Mouse (Mus musculus) gastrocnemius, postnatal 4 days (tissue): ENCODE measurements at regions not wholly inside any gene's neighbourhood (a gene's known extent, or its start where the extent isn't known, plus 50 kb on each side); places are given as distances from the start of the nearest gene placed in this dataset.

Source experiments
- DNase-seq, 2 experiments: peaks; one replicate each; pipeline ENCODE4 v3.0.0; 2021 to 2022; ENCODE audit warnings: low spot score in 2 of 2, mixed read lengths in 2 of 2

DNA sequence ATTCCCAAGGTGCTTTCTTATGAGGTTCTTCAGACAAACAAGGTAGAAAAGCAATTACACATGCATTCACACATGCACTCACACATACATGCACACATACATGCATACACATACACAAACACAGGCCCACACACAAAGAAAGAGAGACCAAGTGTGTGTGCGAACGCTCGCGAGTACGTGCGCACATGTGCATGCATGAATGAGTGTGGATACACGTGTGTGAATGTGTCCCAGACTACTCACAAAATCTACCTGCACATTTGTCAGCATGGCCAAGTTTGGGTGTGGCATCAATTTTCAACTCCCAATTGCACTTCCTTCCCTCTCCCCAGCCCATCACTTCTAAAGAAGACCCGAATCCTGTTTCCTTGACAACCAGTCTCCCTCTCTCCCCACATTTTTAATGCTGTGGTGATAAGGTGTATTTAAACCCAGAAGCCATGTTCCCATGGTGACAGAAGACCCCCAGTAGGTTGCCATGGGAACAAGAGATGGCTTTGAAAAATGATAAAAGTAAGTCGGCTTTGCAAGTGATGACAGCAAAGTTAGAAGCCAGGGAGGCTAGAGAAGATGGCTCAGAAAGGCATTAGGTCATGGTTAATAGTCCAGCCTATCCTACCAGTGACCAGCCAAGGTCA, 206.3 kb downstream of the Rpl10-ps3 start:
- no peak for DNase-seq

GRCm38 (mm10) chr9:50136636-50136985, 208.2 kb downstream of the Rpl10-ps3 start:
- DNase-seq = no peak

GRCm38 (mm10) chr9:50135939-50136635, 208.7 kb downstream of the Rpl10-ps3 start:
- no peak for DNase-seq

DNA sequence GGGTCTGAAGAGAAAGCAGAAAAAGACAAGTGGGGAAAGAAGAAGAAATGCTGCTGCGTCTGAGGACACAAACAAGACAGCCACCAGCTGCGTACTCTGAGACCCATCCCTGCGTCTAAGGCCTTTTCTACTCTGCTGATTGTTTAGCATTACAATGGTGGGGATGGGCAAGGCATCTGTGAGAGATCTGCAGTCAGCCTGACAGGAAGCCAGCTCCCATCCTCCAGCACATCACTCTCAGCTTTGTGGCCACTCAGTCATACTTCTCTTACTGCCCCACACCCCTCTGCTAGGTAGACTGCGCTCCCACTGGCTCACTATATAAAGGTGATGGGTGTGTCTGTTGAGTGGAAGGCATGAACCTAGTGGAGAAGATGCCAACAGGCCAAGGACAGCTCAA, 220.5 kb downstream of the Rpl10-ps3 start:
- no peak for DNase-seq

GRCm38 (mm10) chr9:50120820-50121599, 223.8 kb downstream of the Rpl10-ps3 start:
- peak in 1 of 2 experiments; percentile 17 for DNase-seq

- DNase-seq = no peak
Observed at GRCm38 (mm10) chr9:50119412-50119811, 225.4 kb downstream of the Rpl10-ps3 start.

DNA sequence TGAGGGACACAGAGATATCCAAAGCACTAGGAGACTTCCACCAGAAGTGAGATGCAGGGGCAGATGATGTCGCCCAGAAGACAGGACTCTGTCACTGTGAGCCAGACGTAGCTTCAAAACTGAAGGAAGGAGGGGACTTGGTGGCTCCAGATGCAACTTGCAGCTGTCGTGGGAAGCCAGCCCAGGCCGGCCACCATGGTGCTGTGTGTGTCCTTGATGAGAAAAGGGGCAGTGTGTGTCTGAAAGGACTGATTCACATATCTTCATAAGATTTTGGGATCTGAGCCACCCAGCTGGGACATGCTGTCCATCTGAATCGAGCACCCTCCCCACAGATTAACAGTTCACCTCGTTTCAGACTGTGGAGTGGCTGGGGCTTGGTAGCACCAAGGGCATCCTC, 226.2 kb downstream of the Rpl10-ps3 start:
- peak in 1 of 2 experiments; percentile 30 for DNase-seq

DNA sequence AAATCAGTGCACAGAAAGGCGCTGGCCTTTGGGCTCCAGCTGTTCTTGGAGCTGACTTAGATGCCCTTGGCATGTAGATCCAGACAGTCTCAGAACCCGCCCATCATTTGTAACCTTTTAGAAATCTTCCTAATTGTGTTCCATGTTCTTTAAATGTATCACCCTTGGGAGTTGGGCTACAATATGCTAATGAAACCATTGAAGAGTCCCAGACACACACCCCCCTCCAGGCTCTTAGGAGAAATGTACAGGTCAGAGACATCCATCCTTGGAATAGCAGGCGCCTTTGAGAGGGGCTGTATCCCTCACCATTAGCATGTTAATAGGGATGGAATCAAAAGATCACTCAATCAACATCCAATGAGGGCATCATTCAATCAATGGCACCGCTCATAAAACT, 238.2 kb downstream of the Rpl10-ps3 start:
- DNase-seq = no peak

GRCm38 (mm10) chr9:50102766-50103165, 242.0 kb downstream of the Rpl10-ps3 start:
- DNase-seq = no peak

DNA sequence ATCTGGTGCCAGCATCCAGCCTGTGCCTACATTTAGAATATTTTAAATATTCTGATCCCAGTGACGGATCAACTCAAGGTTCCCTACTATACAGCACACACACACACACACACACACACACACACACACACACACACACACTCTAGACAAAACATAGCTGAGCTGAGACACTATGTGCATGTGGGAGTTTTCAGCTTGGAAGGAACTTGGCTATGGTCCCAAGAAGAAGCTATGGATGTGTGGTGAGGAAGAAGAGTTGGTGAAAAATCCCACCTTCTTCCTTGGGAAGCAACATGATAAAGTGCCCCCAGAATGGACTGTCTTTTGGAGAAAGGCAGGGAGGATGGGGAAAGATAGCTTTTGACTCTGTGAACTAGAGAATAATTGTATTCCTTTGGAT, 243.7 kb downstream of the Rpl10-ps3 start:
- no peak for DNase-seq

- no peak for DNase-seq
Observed at GRCm38 (mm10) chr9:50090968-50091367, 253.8 kb downstream of the Rpl10-ps3 start.

DNA sequence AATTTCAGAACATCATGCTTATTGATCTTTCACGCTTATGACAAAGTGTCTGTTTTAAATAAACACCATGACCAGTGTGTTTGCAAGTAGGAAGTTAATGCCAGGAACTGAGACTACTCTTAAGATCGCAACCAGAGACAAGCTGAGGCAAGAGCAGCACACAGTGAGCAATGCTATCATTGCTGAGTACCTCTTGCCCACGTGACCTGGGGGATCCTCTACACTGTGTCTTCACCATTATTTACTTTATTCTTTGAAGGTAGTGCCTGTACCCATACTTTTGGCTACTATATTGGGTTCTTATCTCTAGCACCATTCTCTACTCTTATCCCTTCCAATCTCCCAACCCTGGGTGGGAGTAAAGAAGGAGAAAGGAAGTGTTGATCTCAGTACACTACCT, 254.9 kb downstream of the Rpl10-ps3 start:
- no peak for DNase-seq

DNA sequence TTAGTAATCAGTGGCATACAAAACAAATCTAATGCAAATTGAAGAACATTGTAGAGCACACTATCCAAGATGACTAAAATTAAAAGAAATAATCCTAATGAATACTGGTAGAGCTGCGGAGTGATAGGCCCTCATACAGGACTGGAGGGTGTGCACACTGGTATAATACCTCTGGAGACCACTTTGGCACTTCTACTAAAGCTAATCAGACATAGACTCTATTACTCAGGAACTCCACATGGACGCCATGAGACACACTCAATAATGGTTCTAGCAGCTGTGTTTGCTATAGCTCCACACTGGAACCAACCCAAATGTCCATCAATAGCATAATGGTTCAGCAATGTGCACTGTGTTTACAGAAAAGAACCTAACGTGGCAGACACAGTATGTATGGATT, 264.6 kb downstream of the Rpl10-ps3 start:
- no peak for DNase-seq

- DNase-seq = no peak
Observed at GRCm38 (mm10) chr9:50068576-50068975, 269.9 kb upstream of the Ncam1 start.

- DNase-seq = no peak
Observed at GRCm38 (mm10) chr9:50067729-50068225, 269.1 kb upstream of the Ncam1 start.

- no peak for DNase-seq
Observed at GRCm38 (mm10) chr9:50064505-50065229, 265.9 kb upstream of the Ncam1 start.

- no peak for DNase-seq
Observed at GRCm38 (mm10) chr9:50038231-50038630, 239.5 kb upstream of the Ncam1 start.

DNA sequence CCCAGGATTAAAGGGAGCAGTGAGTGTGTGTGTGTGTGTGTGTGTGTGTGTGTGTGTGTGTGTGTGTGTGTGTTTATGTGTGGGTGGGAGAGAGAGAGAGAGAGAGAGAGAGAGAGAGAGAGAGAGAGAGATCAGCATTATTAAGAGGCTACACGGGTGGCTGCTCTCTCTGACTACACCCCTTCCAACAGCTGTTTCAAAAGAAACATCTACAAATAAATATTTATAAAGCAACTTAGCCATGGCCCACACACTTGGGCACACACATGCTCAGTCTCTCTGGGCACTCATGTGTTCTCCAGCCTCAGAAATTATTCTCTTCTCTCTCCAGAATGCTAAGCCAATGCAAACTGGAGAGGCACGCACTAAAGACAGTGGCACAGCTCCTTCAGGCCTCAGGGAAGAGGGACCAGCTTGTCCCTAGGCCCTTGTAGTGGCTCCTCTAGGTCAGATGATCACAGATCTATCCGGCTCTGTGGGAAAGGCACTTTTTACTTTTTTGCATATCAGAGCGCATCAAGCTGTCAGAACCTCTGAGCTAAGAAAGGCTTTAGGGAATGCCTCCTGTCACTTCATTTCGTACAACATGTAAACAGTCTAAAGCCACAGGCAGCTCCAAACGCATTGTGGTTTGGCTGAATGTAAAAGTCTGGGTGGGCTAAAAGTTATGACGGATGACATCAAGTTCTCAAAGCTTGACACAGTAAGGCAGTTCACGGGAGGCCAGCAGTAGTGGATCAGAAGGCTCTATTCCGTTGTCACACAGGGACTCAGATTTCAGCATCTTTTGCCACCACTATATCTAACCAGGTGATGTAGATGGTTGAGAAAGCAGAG, 233.8 kb upstream of the Ncam1 start:
- DNase-seq = no peak

- DNase-seq = no peak
Observed at GRCm38 (mm10) chr9:50031318-50031717, 232.6 kb upstream of the Ncam1 start.

GRCm38 (mm10) chr9:50029030-50029429, 230.3 kb upstream of the Ncam1 start:
- DNase-seq = no peak

DNA sequence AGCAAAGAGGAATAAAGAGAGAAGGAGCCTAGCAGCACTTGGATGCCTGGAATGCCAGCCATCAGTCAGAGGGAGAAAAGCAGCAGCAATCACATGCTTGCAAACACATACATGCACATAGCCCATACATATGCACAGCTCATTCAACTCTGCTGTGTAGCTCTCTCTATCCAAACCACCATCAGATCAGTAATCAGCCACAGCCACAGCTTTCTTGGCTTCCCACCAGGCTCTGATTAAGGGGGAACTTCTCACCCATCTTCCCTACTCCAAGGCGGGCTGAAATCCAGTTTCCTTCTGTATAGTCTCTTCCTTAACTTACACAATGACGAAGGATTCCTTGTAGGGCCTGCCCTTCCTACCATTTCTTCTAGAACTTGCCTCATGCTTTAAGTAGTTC, 229.8 kb upstream of the Ncam1 start:
- DNase-seq = no peak
